Mouse (Mus musculus) hindbrain, embryonic 15.5 days (tissue): ENCODE data around the gene Lrp1. TPM values are rescaled to one million over a fixed set of nuclear protein-coding genes. Genes with fewer than 3 reads are reported as not detected.
A peak's percentile ranks its signal among the peaks of the same experiment; 100 is the strongest.

Experiments
- ATAC-seq: fragments of 200-750 bp; cut with Nextera tagmentation; 2 replicates; pipeline ENCODE4 v1.8.0; 2017; ENCODE audit warnings: low read depth, moderate number of reproducible peaks, moderate TSS enrichment; ENCODE audit not compliant: low FRiP score
- H3K27ac ChIP-seq: fragments of 300-500 bp; sonication (generic); replicated peaks from 2 replicates; pipeline ENCODE4 v1.5.1; 2015; ENCODE audit warnings: mild to moderate bottlenecking, inconsistent platforms
- H3K27me3 ChIP-seq: fragments of 300-500 bp; sonication (generic); 2 replicates; pipeline ENCODE4 v1.6.1; 2015; ENCODE audit warnings: control low read depth, inconsistent platforms
- H3K36me3 ChIP-seq: fragments of 300-500 bp; sonication (generic); 2 replicates; pipeline ENCODE4 v1.6.1; 2015; ENCODE audit warnings: control low read depth, inconsistent platforms
- H3K4me1 ChIP-seq: fragments of 300-500 bp; sonication (generic); replicated peaks from 2 replicates; pipeline ENCODE4 v1.6.1; 2015; ENCODE audit warnings: control low read depth, inconsistent platforms
- H3K4me2 ChIP-seq: fragments of 300-500 bp; sonication (generic); 2 replicates; pipeline ENCODE4 v1.6.1; 2015; ENCODE audit warnings: moderate library complexity, mild to moderate bottlenecking, inconsistent platforms
- H3K4me3 ChIP-seq: fragments of 300-500 bp; sonication (generic); 2 replicates; pipeline ENCODE4 v1.5.1; 2015; ENCODE audit warnings: mild to moderate bottlenecking, inconsistent platforms
- H3K9ac ChIP-seq: fragments of 300-500 bp; sonication (generic); 2 replicates; pipeline ENCODE4 v1.6.1; 2015; ENCODE audit warnings: inconsistent platforms
- H3K9me3 ChIP-seq: fragments of 300-500 bp; sonication (generic); 2 replicates; pipeline ENCODE4 v1.6.1; 2016; ENCODE audit warnings: control low read depth, inconsistent platforms
- WGBS: fragments of 180-500 bp; shearing (Covaris S2); methylation state at CpG from one replicate; pipeline ENCODE4 v1.1.7; 2015; 5-methylcytosine and 5-hydroxymethylcytosine counted together
- polyA plus RNA-seq: library from polyadenylated mRNA; unstranded; fragments of >200 nt; fragmentation: Nextera tagmentation; extraction: Ambion mirVana; gene quantifications from 2 replicates; pipeline ENCODE4 v1.2.1, GENCODE M21; 2015

Lrp1 gene
- polyA plus RNA-seq, 1 experiment from 2014 or later = 114 TPM

DNA sequence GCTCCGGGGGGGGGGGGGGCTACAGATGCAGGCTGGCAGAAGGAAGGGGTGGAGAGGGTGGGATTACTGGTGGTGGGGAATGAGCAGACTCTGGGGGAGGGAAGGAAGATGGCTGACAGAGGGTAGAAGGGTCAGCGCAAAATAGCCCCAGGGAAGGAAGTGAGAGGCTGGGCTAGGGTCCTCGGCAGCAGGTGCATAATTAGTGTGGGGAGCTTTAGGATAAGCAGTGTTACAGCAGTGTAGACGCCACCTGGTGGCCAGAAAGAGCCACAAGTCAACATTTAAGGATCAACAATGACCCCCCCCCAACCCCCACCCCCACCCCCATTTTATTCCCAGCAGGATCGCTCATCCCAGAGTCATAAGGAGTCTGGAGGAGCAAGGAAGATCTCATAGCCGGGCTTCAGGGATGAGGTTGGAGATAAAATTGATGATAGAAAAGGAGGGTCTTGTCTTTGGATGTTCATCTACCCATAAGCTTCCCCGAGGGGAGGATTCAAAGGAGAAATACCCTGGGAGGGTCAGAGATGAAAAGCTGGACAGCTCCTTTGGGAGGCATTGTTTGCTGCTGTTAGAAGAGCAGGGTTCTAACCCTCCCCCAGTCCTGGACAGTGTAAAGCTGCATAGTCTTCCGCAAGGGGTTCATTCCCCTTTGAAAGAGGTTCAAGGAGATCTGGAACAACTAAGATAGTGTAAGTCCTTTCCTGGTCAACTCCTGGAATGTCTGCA lies 84.2 kb downstream of the Lrp1 start:
- WGBS = 6% methylated on average over 8 of the region's 8 CpGs
- Histone ChIP-seq H3K4me1 (peaks cover 51% of the 10 kb centered on the region), H3K4me3 (no peak overlapping the region), H3K9me3 (no peaks in the 10 kb centered on the region), H3K27ac (peak overlapping the region; percentile 82), H3K27me3 (no peaks in the 10 kb centered on the region), H3K4me2 (peak overlapping the region; percentile 28), H3K36me3 (peaks cover 24% of the 10 kb centered on the region), H3K9ac (no peak overlapping the region)
- 0 out of 2 replicates have a peak, but pooled peaks have one; percentile 19 for ATAC-seq

DNA sequence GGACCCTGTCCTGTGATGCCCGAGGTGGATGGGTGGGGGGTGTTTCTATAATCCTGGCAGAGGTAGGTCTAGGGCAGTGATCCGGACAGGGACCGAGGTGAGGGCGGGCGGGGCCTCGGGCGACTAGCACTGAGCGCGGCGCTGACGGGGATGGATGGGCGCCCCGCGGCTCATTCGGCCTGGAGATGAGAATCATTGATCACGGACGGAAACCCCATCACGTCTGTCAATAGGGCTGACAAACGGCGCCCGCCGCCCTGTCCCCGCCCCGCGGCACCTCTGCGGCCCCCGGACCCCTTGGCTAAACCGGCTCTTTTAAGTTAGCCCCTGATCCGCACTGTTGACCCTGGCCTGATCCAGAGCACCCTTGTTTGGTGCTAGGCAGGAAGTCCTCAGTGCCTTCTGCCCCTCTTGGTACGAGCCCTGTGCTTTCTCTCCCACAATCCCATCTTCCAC lies 86.0 kb downstream of the Lrp1 start:
- H3K4me3 ChIP-seq = peak overlapping the region; percentile 68
- peak overlapping the region; percentile 95 for H3K4me2 ChIP-seq
- peak overlapping the region; percentile 78 for H3K9ac ChIP-seq
- peaks cover 68% of the 10 kb centered on the region for H3K4me1 ChIP-seq
- peaks cover 8% of the 10 kb centered on the region; the same call in 1 of the 2 replicates for H3K27me3 ChIP-seq
- H3K9me3 ChIP-seq = no peaks in the 10 kb centered on the region
- peaks cover 13% of the 10 kb centered on the region for H3K36me3 ChIP-seq
- under 1% methylated on average over 28 of the region's 30 CpGs for WGBS
- H3K27ac ChIP-seq = peak overlapping the region; percentile 82
- ATAC-seq = peak; percentile 14; the same call in 1 of the 2 replicates

DNA sequence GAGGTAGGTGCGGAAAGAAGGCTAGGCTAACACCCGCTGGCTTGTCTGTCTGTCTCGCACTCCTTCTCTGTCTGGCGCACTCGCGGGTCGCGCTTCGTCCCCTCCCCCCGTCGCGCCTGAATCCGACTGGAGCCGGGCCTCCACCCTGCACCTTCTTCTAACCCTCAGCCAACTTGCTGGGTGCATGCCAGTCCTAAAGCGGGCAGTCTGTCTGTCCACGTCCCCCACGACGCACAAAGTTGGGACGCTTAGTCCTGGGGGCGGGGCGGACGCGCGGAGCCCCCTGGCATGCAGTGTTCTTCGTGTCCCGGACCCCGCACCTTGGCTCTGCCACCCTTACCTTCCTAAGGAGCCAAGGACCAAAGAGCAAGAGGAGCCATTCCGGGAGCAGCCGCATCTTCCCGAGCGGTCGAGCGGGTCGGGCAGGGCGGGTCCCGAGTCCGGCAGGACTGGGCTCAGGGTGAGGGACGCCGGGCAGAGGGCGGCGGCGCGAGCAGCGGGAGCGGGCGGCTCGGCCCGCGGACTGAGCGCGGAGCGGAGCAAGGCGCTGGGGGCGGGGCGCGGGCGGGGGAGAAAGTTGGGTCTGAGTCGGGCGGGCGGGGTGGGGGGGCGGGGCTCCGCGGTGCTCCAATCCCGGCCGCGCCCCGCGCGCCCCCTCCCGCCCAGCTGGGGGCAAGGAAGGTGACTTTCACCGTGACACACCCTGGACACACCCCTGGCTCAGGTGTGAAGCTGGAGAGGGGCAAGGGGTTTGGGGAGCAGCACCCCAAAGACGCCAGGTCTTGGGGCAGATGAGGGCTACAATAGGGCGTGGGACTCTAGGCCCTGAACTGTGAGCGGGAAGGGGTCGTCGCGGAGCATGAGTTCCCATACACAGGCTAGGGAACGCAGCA lies 86.7 kb downstream of the Lrp1 start, which contains the start of gene Nxph4:
Gene Nxph4, minus strand, starts transcription at position 524 of the 893 bp plus-strand sequence.
- Histone ChIP-seq H3K4me2 (peak within 1 kb of the TSS; percentile 95), H3K4me3 (peak within 1 kb of the TSS; percentile 68), H3K36me3 (peaks cover 6% of the 10 kb centered on the region), H3K9ac (peak within 1 kb of the TSS; percentile 78), H3K4me1 (peaks cover 74% of the 10 kb centered on the region), H3K9me3 (no peaks in the 10 kb centered on the region), H3K27me3 (peaks cover 9% of the 10 kb centered on the region; the same call in 1 of the 2 replicates), H3K27ac (peak within 1 kb of the TSS; percentile 82)
- ATAC-seq = no peak
- WGBS = under 1% methylated on average over 59 of the region's 78 CpGs

DNA sequence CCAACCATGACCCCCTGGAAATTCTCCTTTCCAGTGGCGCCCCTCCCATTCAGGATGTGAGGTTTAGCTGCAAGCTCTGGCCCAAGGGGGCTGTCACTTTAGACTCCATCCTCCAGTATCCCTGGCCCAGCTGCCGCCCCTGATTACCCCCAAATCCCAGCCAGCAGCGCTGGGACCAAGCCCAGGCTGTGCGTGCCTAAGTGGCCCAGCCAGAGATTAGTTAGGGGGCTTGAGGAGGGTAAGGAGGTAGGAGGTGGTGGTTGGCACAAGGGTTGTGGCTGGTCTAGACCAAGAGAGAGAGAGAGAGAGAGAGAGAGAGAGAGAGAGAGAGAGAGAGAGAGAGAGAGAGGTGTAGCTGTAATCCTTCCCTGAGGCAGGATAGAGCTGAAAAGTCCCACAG lies 89.4 kb downstream of the Lrp1 start:
- WGBS = 7% methylated on average over 4 of the region's 4 CpGs
- peak overlapping the region; percentile 82 for H3K27ac ChIP-seq
- H3K9me3 ChIP-seq = no peaks in the 10 kb centered on the region
- no peaks in the 10 kb centered on the region for H3K36me3 ChIP-seq
- H3K4me3 ChIP-seq = peak overlapping the region; percentile 68
- no peak for ATAC-seq
- peak overlapping the region; percentile 95 for H3K4me2 ChIP-seq
- H3K27me3 ChIP-seq = peaks cover 9% of the 10 kb centered on the region; the same call in 1 of the 2 replicates
- H3K4me1 ChIP-seq = peaks cover 89% of the 10 kb centered on the region
- peak overlapping the region; percentile 48 for H3K9ac ChIP-seq

DNA sequence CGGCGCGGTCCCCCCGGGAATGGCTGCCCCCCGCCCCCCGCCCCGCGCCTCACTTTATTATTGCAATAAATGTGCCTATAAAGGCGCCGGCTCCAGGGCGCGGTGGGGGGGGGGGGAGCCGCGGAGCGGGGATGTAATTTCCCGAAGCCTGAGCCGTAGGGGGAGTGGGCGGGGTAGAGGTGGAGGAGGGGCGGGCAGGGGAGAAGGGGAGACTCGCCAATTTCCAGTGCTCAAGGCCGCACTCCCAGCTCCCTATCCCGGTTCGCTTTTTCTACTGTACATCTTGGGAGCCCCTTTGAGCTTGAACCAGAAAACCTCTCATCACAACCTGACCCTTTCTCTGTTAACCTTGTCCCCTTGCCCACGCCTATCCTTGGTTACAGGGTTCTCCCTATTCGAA lies 90.0 kb downstream of the Lrp1 start:
- WGBS = 3% methylated on average over 25 of the region's 25 CpGs
- Histone ChIP-seq H3K36me3 (no peaks in the 10 kb centered on the region), H3K27me3 (peaks cover 9% of the 10 kb centered on the region; the same call in 1 of the 2 replicates), H3K27ac (peak overlapping the region; percentile 82), H3K4me1 (peaks cover 89% of the 10 kb centered on the region), H3K9ac (peak overlapping the region; percentile 48), H3K4me2 (peak overlapping the region; percentile 95), H3K9me3 (no peaks in the 10 kb centered on the region), H3K4me3 (peak overlapping the region; percentile 68)
- no peak for ATAC-seq

DNA sequence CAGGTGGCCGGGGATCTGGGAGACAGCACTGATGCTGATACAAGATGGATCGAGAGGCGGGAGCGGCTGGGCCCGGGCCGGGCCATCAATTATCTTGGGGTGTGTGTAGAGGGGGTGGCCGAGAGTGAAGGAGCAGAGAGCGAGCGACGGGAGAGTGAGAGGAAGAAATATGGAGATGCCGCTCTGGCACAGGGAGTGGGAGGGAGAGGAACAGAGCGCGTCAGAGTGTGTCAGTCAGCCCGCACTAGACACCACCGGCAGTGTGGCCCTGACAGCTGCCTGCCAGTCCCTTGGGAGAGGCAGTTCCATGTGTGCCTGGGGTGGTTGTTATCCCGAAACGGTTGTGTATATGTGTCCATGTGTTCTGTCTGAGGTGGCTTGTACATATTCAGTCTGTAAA lies 93.5 kb downstream of the Lrp1 start:
- Histone ChIP-seq H3K36me3 (no peaks in the 10 kb centered on the region), H3K4me3 (0 out of 2 replicates have a peak overlapping the region, but pooled peaks have one; percentile 15), H3K4me1 (peaks cover 81% of the 10 kb centered on the region), H3K9me3 (no peaks in the 10 kb centered on the region), H3K9ac (peak overlapping the region; percentile 25), H3K27me3 (peaks cover 9% of the 10 kb centered on the region; the same call in 1 of the 2 replicates), H3K27ac (peak overlapping the region; percentile 82), H3K4me2 (peak overlapping the region; percentile 95)
- ATAC-seq = peak; percentile 23
- 4% methylated on average over 17 of the region's 17 CpGs for WGBS

DNA sequence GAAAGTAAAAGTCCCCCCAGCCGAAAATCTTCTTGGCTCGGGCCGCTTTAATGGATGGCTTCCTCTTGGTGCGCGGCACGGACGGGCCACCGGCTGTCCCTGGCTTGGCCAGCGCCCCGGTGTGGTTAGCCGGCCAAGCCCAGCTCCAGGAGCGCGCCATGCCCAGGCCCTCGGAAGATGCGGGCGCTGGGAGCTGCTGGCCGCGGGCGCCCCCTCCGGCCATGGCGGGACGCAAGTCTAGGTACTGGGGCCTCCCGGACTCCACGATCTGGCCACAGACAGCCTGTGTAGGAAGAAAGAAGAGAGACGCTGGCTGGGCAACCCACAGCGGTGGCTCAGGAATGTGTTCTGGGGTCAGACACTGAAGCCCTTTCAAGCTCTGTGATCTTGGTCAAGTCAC lies 94.3 kb downstream of the Lrp1 start:
- Histone ChIP-seq H3K4me2 (peak overlapping the region; percentile 95), H3K36me3 (no peaks in the 10 kb centered on the region), H3K9me3 (no peaks in the 10 kb centered on the region), H3K27me3 (peaks cover 9% of the 10 kb centered on the region; the same call in 1 of the 2 replicates), H3K9ac (peak overlapping the region; percentile 25; the same call in 1 of the 2 replicates), H3K4me3 (peak overlapping the region; percentile 15), H3K4me1 (peaks cover 76% of the 10 kb centered on the region), H3K27ac (peak overlapping the region; percentile 82)
- ATAC-seq = no peak
- WGBS = 2% methylated on average over 26 of the region's 26 CpGs

DNA sequence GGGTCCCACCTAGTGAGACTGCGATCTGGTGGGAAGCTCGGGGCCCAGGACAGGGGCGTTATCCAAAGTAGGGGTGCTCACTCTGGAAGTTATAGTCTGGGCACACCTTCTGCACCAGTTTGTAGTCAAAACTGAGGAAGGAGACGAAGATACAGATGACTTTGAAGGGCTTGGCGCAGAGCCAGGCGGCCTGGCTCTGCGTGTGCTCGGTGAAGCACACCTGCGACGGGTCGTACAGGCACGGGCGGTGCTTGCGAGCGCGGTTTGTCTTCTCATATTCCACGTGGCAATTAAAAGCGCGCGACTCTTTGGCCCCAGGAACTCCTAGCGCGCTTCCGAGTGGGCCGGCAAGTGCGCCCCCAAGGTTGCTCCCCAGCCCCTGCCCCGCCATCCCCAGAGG lies 94.9 kb downstream of the Lrp1 start:
- Histone ChIP-seq H3K36me3 (no peaks in the 10 kb centered on the region), H3K9ac (peak overlapping the region; percentile 25; the same call in 1 of the 2 replicates), H3K4me3 (peak overlapping the region; percentile 15), H3K27me3 (peaks cover 4% of the 10 kb centered on the region; the same call in 1 of the 2 replicates), H3K9me3 (no peaks in the 10 kb centered on the region), H3K4me2 (peak overlapping the region; percentile 95), H3K27ac (peak overlapping the region; percentile 82), H3K4me1 (peaks cover 77% of the 10 kb centered on the region)
- WGBS = 5% methylated on average over 26 of the region's 26 CpGs
- ATAC-seq = no peak

DNA sequence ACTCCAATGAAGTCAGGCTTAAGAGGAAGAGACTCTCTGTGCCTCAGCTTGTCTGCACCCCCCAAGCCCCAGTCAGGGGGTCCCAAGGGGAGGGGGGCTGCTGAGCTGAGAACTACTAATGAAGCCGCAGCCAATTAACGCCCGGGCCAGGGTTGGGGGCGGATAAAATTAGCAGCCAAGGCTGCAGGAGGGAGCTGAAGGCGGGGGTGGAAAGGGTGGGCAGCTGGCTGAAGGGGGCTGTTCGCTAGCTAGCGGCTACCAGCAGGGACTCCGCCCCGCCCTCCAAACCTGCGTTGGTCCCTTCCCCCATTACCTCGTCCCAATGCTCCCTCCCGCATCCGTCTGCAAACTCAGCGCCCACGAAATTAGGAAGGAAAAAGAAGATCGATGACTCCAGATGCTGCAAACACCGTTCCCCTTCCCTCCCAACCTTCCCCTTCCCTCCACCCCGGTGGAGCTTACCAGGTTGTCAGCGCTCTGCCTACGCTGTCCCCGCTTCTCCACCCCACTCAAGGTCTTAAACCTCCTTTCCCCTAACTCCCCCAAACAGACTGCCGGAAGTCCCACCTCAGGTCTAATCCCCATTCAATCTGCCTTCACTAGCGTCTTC lies 96.2 kb downstream of the Lrp1 start:
- 3% methylated on average over 23 of the region's 23 CpGs for WGBS
- ATAC-seq = no peak
- Histone ChIP-seq H3K4me2 (peak overlapping the region; percentile 95), H3K4me1 (peaks cover 68% of the 10 kb centered on the region), H3K27ac (peak overlapping the region; percentile 32), H3K36me3 (no peaks in the 10 kb centered on the region), H3K9me3 (no peaks in the 10 kb centered on the region), H3K27me3 (no peaks in the 10 kb centered on the region), H3K9ac (no peak overlapping the region), H3K4me3 (no peak overlapping the region)

DNA sequence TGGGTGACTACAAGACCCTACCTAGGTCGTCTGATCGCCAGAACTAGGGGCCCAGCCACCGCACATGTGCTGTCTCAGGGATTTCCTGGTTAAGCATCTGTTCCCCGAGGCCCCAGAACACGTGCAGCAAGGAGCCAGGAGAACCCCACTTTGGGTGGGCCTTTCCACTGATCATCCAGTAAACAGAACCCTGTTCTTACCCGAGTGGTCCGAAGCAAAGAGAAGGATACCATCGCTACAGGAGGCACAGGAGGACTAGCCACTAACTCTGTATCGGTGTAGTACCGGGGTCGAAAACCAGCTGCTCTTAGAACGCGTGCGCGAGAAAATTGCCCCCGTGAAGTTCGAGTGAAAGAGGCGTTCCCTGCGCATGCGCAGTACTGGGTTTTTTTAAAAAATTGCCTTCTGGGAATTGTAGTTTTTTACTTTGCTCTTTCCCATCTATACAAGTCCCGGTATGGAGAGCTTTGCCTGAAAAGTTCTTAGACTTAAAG lies 98.8 kb downstream of the Lrp1 start, which contains the start of gene Shmt2:
Gene Shmt2, minus strand, starts transcription at position 357 of the 494 bp plus-strand sequence.
- H3K27ac ChIP-seq = no peak within 1 kb of the TSS
- H3K4me1 ChIP-seq = peaks cover 47% of the 10 kb centered on the region
- H3K9me3 ChIP-seq = no peaks in the 10 kb centered on the region
- peak within 1 kb of the TSS; percentile 56 for H3K9ac ChIP-seq
- peak; percentile 64 for ATAC-seq
- H3K36me3 ChIP-seq = peaks cover 10% of the 10 kb centered on the region
- peak within 1 kb of the TSS; percentile 56 for H3K4me3 ChIP-seq
- no peaks in the 10 kb centered on the region for H3K27me3 ChIP-seq
- whole genome bisulfite sequencing = under 1% methylated on average over 21 of the region's 21 CpGs
- H3K4me2 ChIP-seq = peak within 1 kb of the TSS; percentile 89

DNA sequence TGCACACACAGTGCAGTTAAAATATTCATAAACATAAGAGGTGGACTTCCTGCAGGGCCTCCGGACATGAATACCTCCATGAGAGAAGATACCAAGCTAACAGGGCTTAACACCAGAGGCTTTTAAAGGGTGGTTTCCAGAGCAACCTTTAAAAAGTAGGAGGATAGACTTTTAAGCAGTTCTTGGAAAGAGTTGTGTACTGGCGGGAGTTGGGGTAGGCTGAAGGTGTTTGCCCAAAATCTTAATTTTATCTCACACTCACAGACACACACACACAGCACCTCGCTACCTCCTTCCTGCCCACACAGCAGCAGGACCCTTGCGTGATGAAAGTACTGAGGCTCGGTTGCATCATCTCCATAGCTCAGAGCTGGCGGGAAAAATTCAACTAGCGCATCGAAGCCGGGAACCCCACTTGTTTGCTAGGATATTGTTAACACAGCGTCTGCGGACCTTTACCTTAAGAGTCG lies 99.3 kb downstream of the Lrp1 start:
- Histone ChIP-seq H3K36me3 (peaks cover 10% of the 10 kb centered on the region), H3K4me2 (peak overlapping the region; percentile 89), H3K4me1 (peaks cover 47% of the 10 kb centered on the region), H3K27me3 (no peaks in the 10 kb centered on the region), H3K27ac (no peak overlapping the region), H3K9ac (peak overlapping the region; percentile 56), H3K4me3 (peak overlapping the region; percentile 56), H3K9me3 (no peaks in the 10 kb centered on the region)
- ATAC-seq = no peak
- 14% methylated on average over 12 of the region's 12 CpGs for WGBS
